In genomic region chr13:99152305-99152930, GRCm38 (mm10) we compare ENCODE assay signal across 8 mouse cellular contexts. TPM values are rescaled to one million over a fixed set of nuclear protein-coding genes. Genes with fewer than 3 reads are reported as not detected.
DNase-seq lines count a peak whose midpoint lies in the region; ATAC-seq and TF ChIP-seq lines count a peak whose summit lies in the region.

No protein-coding gene starts in this region.

- no peak; the same call in 1 of the 2 replicates for ATAC-seq in heart, embryonic 13.5 days (ENCODE audit: extremely low read depth, insufficient number of reproducible peaks, low FRiP score, low TSS enrichment)
- ATAC-seq in common myeloid progenitor, adult 5-6 weeks (replicated peaks; ENCODE audit: low read depth, poor library complexity, severe bottlenecking), result peak; percentile 84
- 0 out of 2 replicates have a peak, but pooled peaks have one; percentile 10 for ATAC-seq in intestine, postnatal 0 days
- ATAC-seq in stomach, postnatal 0 days (ENCODE audit: low FRiP score, low TSS enrichment), result no peak

- H3K36me3 ChIP-seq in heart, embryonic 13.5 days, result no peaks in the 10 kb centered on the region
- no peaks in the 10 kb centered on the region for H3K36me3 ChIP-seq in intestine, postnatal 0 days (ENCODE audit: control insufficient read depth, insufficient read depth)
- H3K36me3 ChIP-seq in stomach, postnatal 0 days (ENCODE audit: control insufficient read depth, insufficient read depth, low read length), result no peaks in the 10 kb centered on the region

- H3K27me3 ChIP-seq in heart, embryonic 13.5 days (replicated peaks), result peaks cover 3% of the 10 kb centered on the region; the same call in 1 of the 2 replicates
- no peaks in the 10 kb centered on the region for H3K27me3 ChIP-seq in intestine, postnatal 0 days (replicated peaks; ENCODE audit: control insufficient read depth, insufficient read depth, low read length)
- no peaks in the 10 kb centered on the region for H3K27me3 ChIP-seq in stomach, postnatal 0 days (ENCODE audit: control insufficient read depth, insufficient read depth, low read length)

- H3K27ac ChIP-seq in heart, embryonic 13.5 days (replicated peaks), result no peak overlapping the region
- H3K27ac ChIP-seq in intestine, postnatal 0 days (ENCODE audit: low read depth, low read length), result no peak overlapping the region
- H3K27ac ChIP-seq in stomach, postnatal 0 days (replicated peaks), result 0 out of 2 replicates have a peak overlapping the region, but pooled peaks have one; percentile 13

- WGBS in heart, embryonic 13.5 days, result 9% methylated on average over 18 of the region's 18 CpGs
- WGBS in intestine, postnatal 0 days, result 18% methylated on average over 18 of the region's 18 CpGs
- WGBS in stomach, postnatal 0 days, result 18% methylated on average over 18 of the region's 18 CpGs

- H3K9me3 ChIP-seq in heart, embryonic 13.5 days, result peaks cover 8% of the 10 kb centered on the region
- H3K9me3 ChIP-seq in intestine, postnatal 0 days (ENCODE audit: control insufficient read depth), result no peaks in the 10 kb centered on the region
- H3K9me3 ChIP-seq in stomach, postnatal 0 days (ENCODE audit: control insufficient read depth, low read length), result no peaks in the 10 kb centered on the region

- intact Hi-C loops in heart, postnatal 10 days (cut with DNase I), result no loop called here

- no peak for DNase-seq in heart, postnatal 10 days
- peak; percentile 34 for DNase-seq in MN1 (ENCODE audit: low spot score)
- no peak for DNase-seq in stomach, postnatal 0 days (ENCODE audit: low spot score)
- DNase-seq in T-cell, adult 2 months (ENCODE audit: low spot score), result no peak
- no peak for DNase-seq in left cerebral cortex, adult 9 months (ENCODE audit: low spot score in 2 of 2)

- TF ChIP-seq EP300 in stomach, postnatal 0 days (optimal IDR thresholded peaks at IDR 0.05), result no peak

- peak overlapping the region; percentile 37 for H3K4me3 ChIP-seq in heart, embryonic 13.5 days
- H3K4me3 ChIP-seq in intestine, postnatal 0 days (ENCODE audit: low read depth, low read length), result no peak overlapping the region
- no peak overlapping the region for H3K4me3 ChIP-seq in stomach, postnatal 0 days (ENCODE audit: low read depth, low read length)

- peak overlapping the region; percentile 68 for H3K9ac ChIP-seq in heart, embryonic 13.5 days
- no peak overlapping the region for H3K9ac ChIP-seq in intestine, postnatal 0 days (ENCODE audit: low read depth, low read length)
- H3K9ac ChIP-seq in stomach, postnatal 0 days (ENCODE audit: low read length), result no peak overlapping the region

- H3K4me1 ChIP-seq in heart, embryonic 13.5 days, result peaks cover 16% of the 10 kb centered on the region
- H3K4me1 ChIP-seq in intestine, postnatal 0 days (replicated peaks; ENCODE audit: control insufficient read depth, insufficient read depth, low read length), result no peaks in the 10 kb centered on the region
- peaks cover 2% of the 10 kb centered on the region; the same call in 1 of the 2 replicates for H3K4me1 ChIP-seq in stomach, postnatal 0 days (replicated peaks; ENCODE audit: control insufficient read depth, insufficient read depth)

- TF ChIP-seq CTCF in intestine, postnatal 0 days (IDR thresholded peaks at IDR 0.05; ENCODE audit: low read depth), result peak; percentile 42
- peak; percentile 52 for TF ChIP-seq CTCF in stomach, postnatal 0 days (IDR thresholded peaks at IDR 0.05; ENCODE audit: low read depth)

- peak overlapping the region; percentile 66 for H3K4me2 ChIP-seq in heart, embryonic 13.5 days
- H3K4me2 ChIP-seq in intestine, postnatal 0 days (replicated peaks; ENCODE audit: low read depth), result peak overlapping the region; percentile 38
- peak overlapping the region; percentile 11; the same call in 1 of the 2 replicates for H3K4me2 ChIP-seq in stomach, postnatal 0 days (replicated peaks; ENCODE audit: low read depth)

RNA-seq across cellular contexts. Expression of gene Zfp366, which starts 32.2 kb away (rescaled TPM):
- polyA plus RNA-seq in heart, embryonic 13.5 days (2015; fragmentation: Nextera tagmentation; extraction: Ambion mirVana), result 0.25 and 0.31 TPM in 2 replicates
- total RNA-seq in heart, postnatal 10 days (2021), result 10 to 100 TPM; 13.4 to 16.9 TPM
- total RNA-seq in common myeloid progenitor, adult 5-6 weeks (2017), result 0.34 and 0.50 TPM in 2 replicates
- polyA plus RNA-seq in intestine, postnatal 0 days (2015; fragmentation: Nextera tagmentation; extraction: Ambion mirVana), result 0.38 and 0.39 TPM in 2 replicates
- 0.25 and 0.33 TPM in 2 replicates for polyA plus RNA-seq in stomach, postnatal 0 days (2015; fragmentation: Nextera tagmentation; extraction: Ambion mirVana)

Comparison
In these comparisons a context has a peak if more than half of its experiments do, and no peak if none do; other contexts are left out.
1. ATAC-seq: peak in common myeloid progenitor, adult 5-6 weeks (single experiment) and intestine, postnatal 0 days (single experiment); none in heart, embryonic 13.5 days (single experiment) and stomach, postnatal 0 days (single experiment).
2. H3K4me2 ChIP-seq: peak in every context shown above with its lines; median percentile 66 in heart, embryonic 13.5 days; 38 in intestine, postnatal 0 days; 11 in stomach, postnatal 0 days.